Mouse (Mus musculus) leukemia stem cell, adult 10-12 weeks (primary cell): Measurements from ENCODE around the gene Lgi2. TPM values are rescaled to one million over a fixed set of nuclear protein-coding genes. Genes with fewer than 3 reads are reported as not detected.

ENCODE experiments used
- polyA plus RNA-seq: library from polyadenylated mRNA; stranded (reverse); fragments of >175 nt; gene quantifications from 2 replicates; pipeline ENCODE4 v1.2.3, GENCODE M21; 2012; ENCODE audit warnings: low replicate concordance

Gene Lgi2
- not detected in 2 replicates for polyA plus RNA-seq

GRCm38 (mm10) chr5:52565813-52566531 is at the start of gene Lgi2:
Gene Lgi2, minus strand, starts transcription at chr5:52566462.

Other genes starting within 250 kb of the Lgi2 start
- 1.3 and 5.7 TPM in 2 replicates for gene Sod3, start 202.7 kb downstream of the Lgi2 start, polyA plus RNA-seq
- gene Ccdc149, start 94.9 kb downstream of the Lgi2 start, polyA plus RNA-seq, result not detected in 2 replicates
- gene Sepsecs, start 103.2 kb upstream of the Lgi2 start, polyA plus RNA-seq, result 0.11 and 0.99 TPM in 2 replicates
- 24.8 and 42.0 TPM in 2 replicates for gene Pi4k2b, start 175.1 kb upstream of the Lgi2 start, polyA plus RNA-seq
- 3.1 and 6.4 TPM in 2 replicates for gene Zcchc4, start 208.9 kb upstream of the Lgi2 start, polyA plus RNA-seq